Mouse (Mus musculus): ENCODE measurements around the gene Olfr982. TPM values are rescaled to one million over a fixed set of nuclear protein-coding genes. Genes with fewer than 3 reads are reported as not detected.

The Olfr982 gene
- not detected for polyA plus RNA-seq (2014; fragmentation: Illumina TruSeq; extraction: RNeasy Lipid Tissue Mini Kit (QIAGEN cat#74804))

DNA sequence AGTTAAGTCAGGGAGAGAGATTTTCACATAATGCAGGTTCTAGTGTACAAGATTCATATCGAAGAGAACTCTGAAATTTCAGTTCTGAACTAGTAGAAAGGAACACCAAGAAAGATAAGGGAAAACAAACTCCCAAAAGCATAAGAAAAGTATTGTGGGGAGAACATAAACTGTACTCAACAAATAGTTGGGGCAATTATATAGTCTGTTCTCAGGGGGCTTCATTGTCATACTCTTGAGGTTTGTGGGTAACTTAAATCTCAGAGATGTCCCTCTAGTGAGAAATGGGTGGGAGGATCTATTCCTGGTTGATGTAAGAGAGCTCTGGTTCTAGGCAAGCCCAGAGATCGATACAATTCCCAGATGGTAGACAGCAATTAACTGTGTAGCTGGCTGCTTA, at the start of gene Olfr982:
TSS of gene Olfr982 (plus strand) at position 301 of the 400 bp plus-strand sequence.

DNA sequence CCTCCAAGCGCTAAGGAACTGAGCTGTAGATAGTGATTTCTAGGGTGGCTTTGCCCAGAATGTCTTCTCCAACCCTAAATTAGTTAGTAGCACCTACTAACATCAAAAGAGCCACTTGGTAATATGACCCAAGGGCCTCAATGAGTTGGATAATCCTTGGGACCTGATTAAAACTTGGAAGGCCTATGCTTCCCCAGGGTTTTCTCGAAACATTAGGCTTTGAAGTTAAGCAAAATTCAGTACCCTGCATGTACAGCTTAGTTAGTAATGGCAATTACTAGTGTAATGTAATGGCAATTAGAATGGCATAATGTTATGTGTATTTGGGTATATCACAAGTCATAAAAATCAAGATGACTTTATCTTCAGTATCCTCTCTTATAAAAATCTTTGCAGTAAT, 19.9 kb downstream of the Olfr982 start, which contains the start of gene Olfr983:
TSS of gene Olfr983 (minus strand) at position 101 of the 400 bp plus-strand sequence.

DNA sequence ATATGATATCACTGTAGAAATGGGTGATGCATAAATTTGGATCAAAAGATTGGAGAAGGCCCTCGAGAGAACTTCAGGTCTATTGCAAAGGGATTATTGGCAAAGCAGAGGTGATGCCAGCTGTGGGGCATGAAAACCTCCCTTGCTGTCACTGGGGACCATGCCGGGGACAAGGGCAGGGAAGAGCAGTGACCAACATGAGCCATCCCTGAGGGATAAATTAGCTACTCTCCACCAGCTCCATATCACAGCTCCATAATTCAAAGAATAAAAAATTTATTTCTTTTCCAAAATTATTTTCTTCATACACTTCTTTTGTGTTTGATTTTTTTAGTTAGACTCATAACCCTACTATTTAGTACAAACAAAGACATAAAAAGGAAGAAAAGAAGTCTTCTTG, 40.5 kb downstream of the Olfr982 start, which contains the start of gene Olfr984:
TSS of gene Olfr984 (minus strand) at position 101 of the 400 bp plus-strand sequence.

Other genes with a start within 250 kb of the Olfr982 start
- gene Olfr971, start 237.0 kb upstream of the Olfr982 start, polyA plus RNA-seq (2014; fragmentation: Illumina TruSeq; extraction: RNeasy Lipid Tissue Mini Kit (QIAGEN cat#74804)), result not detected
- not detected for gene Olfr972, start 207.4 kb upstream of the Olfr982 start, polyA plus RNA-seq (2014; fragmentation: Illumina TruSeq; extraction: RNeasy Lipid Tissue Mini Kit (QIAGEN cat#74804))
- gene Olfr229, start 166.5 kb upstream of the Olfr982 start, polyA plus RNA-seq (2014; fragmentation: Illumina TruSeq; extraction: RNeasy Lipid Tissue Mini Kit (QIAGEN cat#74804)), result not detected
- not detected for gene Olfr974, start 136.3 kb upstream of the Olfr982 start, polyA plus RNA-seq (2014; fragmentation: Illumina TruSeq; extraction: RNeasy Lipid Tissue Mini Kit (QIAGEN cat#74804))
- not detected for gene Olfr975, start 121.8 kb upstream of the Olfr982 start, polyA plus RNA-seq (2014; fragmentation: Illumina TruSeq; extraction: RNeasy Lipid Tissue Mini Kit (QIAGEN cat#74804))
- gene Olfr976, start 112.7 kb upstream of the Olfr982 start, polyA plus RNA-seq (2014; fragmentation: Illumina TruSeq; extraction: RNeasy Lipid Tissue Mini Kit (QIAGEN cat#74804)), result 10.5 TPM
- gene Olfr978, start 81.7 kb upstream of the Olfr982 start, polyA plus RNA-seq (2014; fragmentation: Illumina TruSeq; extraction: RNeasy Lipid Tissue Mini Kit (QIAGEN cat#74804)), result not detected
- not detected for gene Olfr979, start 70.4 kb upstream of the Olfr982 start, polyA plus RNA-seq (2014; fragmentation: Illumina TruSeq; extraction: RNeasy Lipid Tissue Mini Kit (QIAGEN cat#74804))
- gene Olfr980, start 64.2 kb upstream of the Olfr982 start, polyA plus RNA-seq (2014; fragmentation: Illumina TruSeq; extraction: RNeasy Lipid Tissue Mini Kit (QIAGEN cat#74804)), result not detected
- not detected for gene Olfr981, start 52.4 kb upstream of the Olfr982 start, polyA plus RNA-seq (2014; fragmentation: Illumina TruSeq; extraction: RNeasy Lipid Tissue Mini Kit (QIAGEN cat#74804))
- gene Olfr983, start 19.8 kb downstream of the Olfr982 start, polyA plus RNA-seq (2014; fragmentation: Illumina TruSeq; extraction: RNeasy Lipid Tissue Mini Kit (QIAGEN cat#74804)), result not detected
- gene Olfr984, start 40.4 kb downstream of the Olfr982 start, polyA plus RNA-seq (2014; fragmentation: Illumina TruSeq; extraction: RNeasy Lipid Tissue Mini Kit (QIAGEN cat#74804)), result not detected
- gene Olfr985, start 56.4 kb downstream of the Olfr982 start, polyA plus RNA-seq (2014; fragmentation: Illumina TruSeq; extraction: RNeasy Lipid Tissue Mini Kit (QIAGEN cat#74804)), result not detected
- not detected for gene Tmem225, start 74.3 kb downstream of the Olfr982 start, polyA plus RNA-seq (2014; fragmentation: Illumina TruSeq; extraction: RNeasy Lipid Tissue Mini Kit (QIAGEN cat#74804))
- not detected for gene Olfr986, start 107.1 kb downstream of the Olfr982 start, polyA plus RNA-seq (2014; fragmentation: Illumina TruSeq; extraction: RNeasy Lipid Tissue Mini Kit (QIAGEN cat#74804))
- gene Zfp202, start 118.5 kb downstream of the Olfr982 start, polyA plus RNA-seq (2014; fragmentation: Illumina TruSeq; extraction: RNeasy Lipid Tissue Mini Kit (QIAGEN cat#74804)), result 9.3 TPM
- 2.3 TPM for gene Scn3b, start 195.4 kb downstream of the Olfr982 start, polyA plus RNA-seq (2014; fragmentation: Illumina TruSeq; extraction: RNeasy Lipid Tissue Mini Kit (QIAGEN cat#74804))

Data from ovary, adult 10 weeks (tissue).